Mouse (Mus musculus) heart, embryonic 16.5 days (tissue): Measurements from ENCODE around the gene Ppp1r13b. TPM values are rescaled to one million over a fixed set of nuclear protein-coding genes. Genes with fewer than 3 reads are reported as not detected.

ENCODE experiments used
- ATAC-seq: fragments of 200-750 bp; cut with Nextera tagmentation; replicated peaks from 2 replicates; pipeline ENCODE4 v1.8.0; 2017; ENCODE audit warnings: moderate number of reproducible peaks; ENCODE audit not compliant: insufficient read depth, low FRiP score; ENCODE audit errors: extremely low read depth
- H3K27ac ChIP-seq: fragments of 300-500 bp; sonication (generic); 2 replicates; pipeline ENCODE4 v1.5.1; 2014; ENCODE audit warnings: mild to moderate bottlenecking, low read length, control low read depth, moderate library complexity
- H3K27me3 ChIP-seq: fragments of 300-500 bp; sonication (generic); 2 replicates; pipeline ENCODE4 v1.6.1; 2014; ENCODE audit warnings: low read length, mixed read lengths; ENCODE audit not compliant: control insufficient read depth, insufficient read depth
- H3K36me3 ChIP-seq: fragments of 300-500 bp; sonication (generic); 2 replicates; pipeline ENCODE4 v1.6.1; 2014; ENCODE audit not compliant: control insufficient read depth, insufficient read depth
- H3K4me1 ChIP-seq: fragments of 300-500 bp; sonication (generic); 2 replicates; pipeline ENCODE4 v1.6.1; 2014; ENCODE audit warnings: low read length, mixed read lengths; ENCODE audit not compliant: control insufficient read depth, insufficient read depth
- H3K4me2 ChIP-seq: fragments of 300-500 bp; sonication (generic); 2 replicates; pipeline ENCODE4 v1.6.1; 2014; ENCODE audit warnings: low read depth, mild to moderate bottlenecking, control low read depth, low read length
- H3K4me3 ChIP-seq: fragments of 300-500 bp; sonication (generic); 2 replicates; pipeline ENCODE4 v1.5.1; 2014; ENCODE audit warnings: mild to moderate bottlenecking, control low read depth, low read length
- H3K9ac ChIP-seq: fragments of 300-500 bp; sonication (generic); 2 replicates; pipeline ENCODE4 v1.6.1; 2014; ENCODE audit warnings: low read length, control low read depth
- H3K9me3 ChIP-seq: fragments of 300-500 bp; sonication (generic); replicated peaks from 2 replicates; pipeline ENCODE4 v1.6.1; 2016; ENCODE audit warnings: low read length; ENCODE audit not compliant: control insufficient read depth
- WGBS: fragments of 180-500 bp; shearing (Covaris S2); extraction: QIAGEN DNeasy Blood & Tissue Kit; methylation state at CpG from one replicate; pipeline ENCODE4 v1.1.7; 2014; 5-methylcytosine and 5-hydroxymethylcytosine counted together
- polyA plus RNA-seq: library from polyadenylated mRNA; unstranded; fragments of >200 nt; fragmentation: Nextera tagmentation; extraction: Ambion mirVana; gene quantifications from 2 replicates; pipeline ENCODE4 v1.2.1, GENCODE M21; 2015

Gene Ppp1r13b
- polyA plus RNA-seq, 1 experiment from 2014 or later, result 11.2 TPM

DNA sequence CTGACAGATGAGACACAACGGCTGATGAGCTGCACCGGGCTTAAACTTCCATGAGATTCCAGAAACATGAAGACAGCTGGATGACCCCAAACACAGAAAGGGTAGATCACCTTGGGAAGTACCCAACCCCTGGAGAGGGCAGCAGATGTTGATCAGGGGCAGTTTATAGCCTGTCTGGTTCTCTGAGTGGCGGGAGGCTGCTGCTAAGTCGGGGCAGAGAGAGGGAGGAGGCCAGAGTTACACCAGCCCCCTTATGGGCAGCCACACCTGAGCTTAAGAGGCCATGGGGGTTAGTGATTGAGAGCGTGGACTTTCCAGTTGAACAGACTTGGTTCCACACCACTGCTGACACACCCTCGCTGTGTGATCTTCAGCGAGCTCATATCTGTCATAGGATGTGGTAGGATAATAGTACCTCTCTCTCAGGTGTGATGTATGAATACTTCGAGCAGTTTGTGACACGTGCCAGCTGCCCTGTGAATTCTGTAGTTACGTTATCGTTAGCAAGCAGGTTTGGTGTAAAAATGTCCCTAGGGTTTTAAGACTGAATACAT is 1.2 kb upstream of the Ppp1r13b start:
- no peak overlapping the region for H3K4me3 ChIP-seq
- no peak overlapping the region for H3K4me2 ChIP-seq
- H3K9me3 ChIP-seq, result no peaks in the 10 kb centered on the region
- WGBS, result 67% methylated on average over 11 of the region's 11 CpGs
- H3K36me3 ChIP-seq, result no peaks in the 10 kb centered on the region
- H3K27me3 ChIP-seq, result no peaks in the 10 kb centered on the region; the same call in 1 of the 2 replicates
- no peak for ATAC-seq
- H3K9ac ChIP-seq, result no peak overlapping the region
- H3K4me1 ChIP-seq, result peaks cover 13% of the 10 kb centered on the region
- no peak overlapping the region for H3K27ac ChIP-seq

DNA sequence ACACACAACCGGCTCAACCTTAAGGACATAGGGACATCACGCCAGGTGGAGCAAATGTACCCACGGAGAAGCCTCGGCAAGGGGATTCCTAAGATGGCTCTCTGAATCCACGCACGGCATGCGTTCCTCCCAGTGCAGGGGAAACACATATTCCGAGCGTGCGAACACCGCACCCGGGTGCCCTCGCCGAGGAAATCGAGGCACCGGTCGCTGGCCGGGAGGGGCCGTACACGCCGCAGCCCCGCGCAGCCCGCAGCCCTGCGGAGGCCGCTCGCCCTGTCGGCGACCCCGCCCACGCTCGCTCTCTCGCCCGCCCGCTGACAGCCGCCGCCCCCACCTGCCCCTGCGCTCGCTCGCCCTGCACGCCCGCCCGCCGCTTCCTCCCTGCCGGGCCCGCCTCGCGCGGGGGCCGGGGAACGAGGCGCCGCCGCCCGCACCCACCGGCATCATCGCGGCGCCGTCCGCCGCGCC is 454 bp downstream of the Ppp1r13b start:
- Histone ChIP-seq H3K4me3 (peak overlapping the region; percentile 63), H3K4me2 (peak overlapping the region; percentile 65), H3K9ac (peak overlapping the region; percentile 89), H3K27ac (peak overlapping the region; percentile 91), H3K9me3 (no peaks in the 10 kb centered on the region), H3K27me3 (no peaks in the 10 kb centered on the region; the same call in 1 of the 2 replicates), H3K36me3 (no peaks in the 10 kb centered on the region), H3K4me1 (peaks cover 13% of the 10 kb centered on the region)
- peak; percentile 72 for ATAC-seq
- WGBS, result under 1% methylated on average over 44 of the region's 63 CpGs

DNA sequence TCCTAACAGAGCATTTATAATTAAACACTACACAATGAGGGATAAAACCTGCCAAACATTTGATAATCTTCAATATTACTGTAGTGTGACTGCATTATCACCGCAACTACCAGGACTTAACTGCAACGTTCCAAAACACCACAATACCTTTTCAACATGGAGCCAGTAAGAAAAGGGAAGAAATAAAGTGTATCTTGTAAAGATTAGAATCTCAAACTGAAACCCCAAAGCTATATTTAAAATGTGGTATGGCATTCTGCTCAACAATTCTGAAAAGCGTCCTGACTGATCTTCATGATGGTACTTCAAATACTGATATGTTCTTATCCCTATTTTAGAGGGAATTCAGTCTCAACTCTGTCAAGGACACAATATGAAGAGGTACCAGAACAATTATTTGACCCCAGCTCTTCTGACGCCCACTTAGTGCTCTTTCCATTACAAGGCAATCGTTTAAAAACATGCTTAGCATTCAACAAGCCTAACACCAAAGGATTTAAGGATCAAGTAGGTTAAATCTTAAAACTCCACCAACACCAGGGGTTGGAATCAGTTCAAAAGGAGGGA is 1.5 kb downstream of the Ppp1r13b start:
- no peaks in the 10 kb centered on the region for H3K9me3 ChIP-seq
- peak overlapping the region; percentile 65 for H3K4me2 ChIP-seq
- H3K27ac ChIP-seq, result no peak overlapping the region
- peak overlapping the region; percentile 63 for H3K4me3 ChIP-seq
- no peak for ATAC-seq
- H3K27me3 ChIP-seq, result no peaks in the 10 kb centered on the region; the same call in 1 of the 2 replicates
- no peaks in the 10 kb centered on the region for H3K36me3 ChIP-seq
- WGBS, result 45% methylated on average over 5 of the region's 5 CpGs
- H3K4me1 ChIP-seq, result peaks cover 18% of the 10 kb centered on the region
- peak overlapping the region; percentile 42 for H3K9ac ChIP-seq

DNA sequence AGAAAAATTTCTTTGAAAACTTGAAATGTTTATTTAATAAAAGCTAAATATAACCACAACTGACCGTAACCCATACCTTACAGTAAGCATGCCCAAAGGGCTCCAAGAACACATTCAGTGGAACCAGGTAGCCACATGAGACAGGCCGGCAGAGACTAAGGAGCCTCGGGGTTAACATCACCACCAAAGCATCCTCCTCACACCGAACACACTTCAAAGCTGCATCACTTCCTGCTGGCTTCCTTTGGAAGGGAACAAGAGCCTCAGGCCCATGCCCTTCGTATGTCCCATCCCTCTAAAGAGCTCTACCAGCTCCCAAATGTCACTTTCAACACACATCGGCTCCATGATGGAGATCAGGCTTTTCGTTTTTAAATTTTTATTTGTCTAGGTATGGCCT is 5.4 kb downstream of the Ppp1r13b start:
- H3K27me3 ChIP-seq, result no peaks in the 10 kb centered on the region
- no peak for ATAC-seq
- H3K9me3 ChIP-seq, result no peaks in the 10 kb centered on the region
- H3K36me3 ChIP-seq, result no peaks in the 10 kb centered on the region
- peaks cover 27% of the 10 kb centered on the region for H3K4me1 ChIP-seq
- H3K4me3 ChIP-seq, result no peak overlapping the region
- H3K4me2 ChIP-seq, result no peak overlapping the region
- H3K27ac ChIP-seq, result no peak overlapping the region
- WGBS, result 67% methylated on average over 7 of the region's 7 CpGs
- no peak overlapping the region for H3K9ac ChIP-seq

DNA sequence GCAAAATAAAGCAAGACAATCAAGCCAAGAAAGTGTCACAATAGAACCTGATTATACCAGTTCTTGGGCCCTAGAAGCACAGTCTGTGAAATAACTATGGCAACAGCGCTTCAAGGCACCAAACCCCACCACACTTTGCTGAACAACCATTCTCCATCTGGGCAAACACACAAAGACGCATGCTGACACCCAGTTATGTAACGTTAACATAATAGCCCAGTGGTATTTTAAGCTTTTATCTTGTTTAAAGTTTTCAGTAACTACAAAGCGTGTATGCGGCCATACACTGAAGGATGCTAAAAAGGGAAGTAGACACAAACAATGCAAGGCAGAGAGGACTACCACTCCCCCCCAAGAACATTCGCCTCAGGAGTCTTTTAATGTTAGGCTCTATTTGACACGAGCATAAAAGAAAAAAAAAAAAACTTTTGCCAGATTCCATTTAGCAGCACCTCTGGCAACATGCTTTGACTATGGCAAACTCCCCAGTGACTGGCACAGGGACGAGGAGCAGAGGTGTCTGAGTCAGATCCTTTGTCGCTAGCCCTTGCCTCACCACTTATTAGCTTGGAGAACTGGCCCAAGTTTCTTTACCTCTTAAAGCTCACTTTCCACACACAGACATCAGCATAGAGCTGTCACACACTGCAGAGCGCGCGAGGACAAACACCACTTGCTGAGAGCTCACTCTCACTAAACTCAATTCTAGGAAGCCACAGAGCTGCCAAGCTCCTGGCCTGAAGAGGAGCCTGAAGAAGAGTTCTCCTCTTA is 6.6 kb downstream of the Ppp1r13b start:
- H3K27me3 ChIP-seq, result no peaks in the 10 kb centered on the region
- H3K9me3 ChIP-seq, result no peaks in the 10 kb centered on the region
- no peak for ATAC-seq
- H3K4me2 ChIP-seq, result no peak overlapping the region
- H3K27ac ChIP-seq, result peak overlapping the region; percentile 11
- peaks cover 30% of the 10 kb centered on the region for H3K4me1 ChIP-seq
- no peak overlapping the region for H3K4me3 ChIP-seq
- WGBS, result 50% methylated on average over 12 of the region's 12 CpGs
- H3K36me3 ChIP-seq, result no peaks in the 10 kb centered on the region
- H3K9ac ChIP-seq, result no peak overlapping the region

DNA sequence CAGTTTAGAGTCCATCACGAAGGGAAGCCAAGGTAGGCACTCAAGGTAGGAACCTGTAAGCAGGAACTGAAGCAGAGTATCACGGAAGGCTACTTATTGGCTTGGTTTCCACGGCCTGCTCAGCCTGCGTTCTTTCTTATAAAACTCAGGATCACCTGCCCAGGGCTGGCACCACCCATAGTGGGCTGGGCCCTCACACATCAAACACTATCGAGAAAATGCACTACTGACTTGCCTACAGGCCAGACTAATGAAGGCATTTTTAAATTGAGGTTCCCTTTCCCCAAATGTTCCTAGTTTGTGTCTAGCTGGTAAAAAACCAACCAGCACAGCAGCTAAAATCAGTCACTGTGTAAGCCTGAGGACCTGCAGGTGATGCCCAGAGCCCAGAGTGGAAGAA is 8.3 kb downstream of the Ppp1r13b start:
- Histone ChIP-seq H3K4me1 (peaks cover 33% of the 10 kb centered on the region), H3K27me3 (no peaks in the 10 kb centered on the region), H3K4me2 (no peak overlapping the region), H3K4me3 (no peak overlapping the region), H3K9ac (no peak overlapping the region), H3K27ac (no peak overlapping the region), H3K9me3 (no peaks in the 10 kb centered on the region), H3K36me3 (no peaks in the 10 kb centered on the region)
- WGBS, result 75% methylated on average over 5 of the region's 5 CpGs
- ATAC-seq, result no peak

DNA sequence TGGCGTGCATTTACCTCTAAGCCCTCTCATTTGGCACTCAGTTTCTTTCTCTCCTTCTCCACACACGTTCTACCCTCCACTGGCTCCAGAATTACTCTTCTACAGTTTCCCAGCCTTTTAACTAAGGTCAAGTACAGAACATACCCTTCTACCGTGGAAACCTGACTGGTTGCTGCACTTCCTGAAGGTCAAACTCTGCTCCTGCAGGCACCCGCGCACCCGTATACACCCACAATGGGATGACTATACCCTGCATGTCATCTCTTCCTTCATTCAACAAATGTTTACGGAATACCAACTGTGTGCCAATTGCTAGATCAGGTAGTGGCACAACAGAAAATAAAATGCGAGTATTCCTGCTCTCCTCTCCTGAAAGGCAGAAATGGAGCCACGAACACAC is 9.2 kb downstream of the Ppp1r13b start:
- H3K9ac ChIP-seq, result no peak overlapping the region
- no peaks in the 10 kb centered on the region for H3K27me3 ChIP-seq
- H3K9me3 ChIP-seq, result no peaks in the 10 kb centered on the region
- H3K4me1 ChIP-seq, result peaks cover 39% of the 10 kb centered on the region
- H3K27ac ChIP-seq, result no peak overlapping the region
- no peak overlapping the region for H3K4me2 ChIP-seq
- no peaks in the 10 kb centered on the region for H3K36me3 ChIP-seq
- ATAC-seq, result no peak
- WGBS, result 61% methylated on average over 9 of the region's 9 CpGs
- H3K4me3 ChIP-seq, result no peak overlapping the region

DNA sequence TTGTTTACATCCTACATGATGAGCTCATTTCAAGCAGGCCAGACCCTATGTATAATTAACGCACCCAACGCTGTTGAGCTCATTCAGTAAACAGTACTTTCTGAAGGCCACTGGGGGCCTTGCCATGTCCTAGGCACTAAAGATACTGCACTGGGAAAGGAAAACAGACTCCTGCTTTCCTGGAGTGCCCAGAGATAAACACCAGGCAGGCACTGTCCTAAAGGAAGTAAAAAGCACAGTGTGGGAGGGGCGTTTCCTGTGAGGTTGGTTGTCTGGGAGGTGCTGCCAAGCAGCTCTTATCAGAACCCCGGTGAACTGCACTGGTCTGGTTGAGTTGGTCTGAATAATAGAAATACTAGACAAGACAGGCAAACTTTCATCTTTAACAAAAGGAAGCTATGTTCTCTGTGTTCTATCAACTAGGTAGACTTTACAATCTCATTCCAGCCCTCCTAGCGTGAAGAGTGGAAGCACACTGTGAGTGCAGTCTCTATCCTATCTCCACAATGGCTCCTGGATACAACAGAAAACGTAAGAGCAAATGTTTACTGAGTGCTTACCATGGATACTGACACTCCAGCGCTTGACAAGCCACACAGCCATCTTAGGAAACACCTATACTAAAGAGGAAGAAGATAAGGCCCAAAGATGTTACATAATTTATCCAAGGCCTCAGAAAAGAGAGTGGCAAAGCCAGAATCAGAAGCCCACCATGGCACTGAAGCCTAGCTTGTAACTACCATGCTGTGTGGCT is 10.8 kb downstream of the Ppp1r13b start:
- H3K4me1 ChIP-seq, result peaks cover 46% of the 10 kb centered on the region
- peak overlapping the region; percentile 9; the same call in 1 of the 2 replicates for H3K9ac ChIP-seq
- no peaks in the 10 kb centered on the region for H3K36me3 ChIP-seq
- no peak overlapping the region for H3K4me3 ChIP-seq
- ATAC-seq, result peak; percentile 83
- H3K9me3 ChIP-seq, result no peaks in the 10 kb centered on the region
- H3K27me3 ChIP-seq, result no peaks in the 10 kb centered on the region
- peak overlapping the region; percentile 84 for H3K27ac ChIP-seq
- 16% methylated on average over 7 of the region's 7 CpGs for WGBS
- H3K4me2 ChIP-seq, result peak overlapping the region; percentile 28
